Mouse (Mus musculus) liver, adult (tissue): ENCODE results near the gene Ubiad1.

Experiments used
- GATA4 ChIP-seq: IDR thresholded peaks from 2 replicates; pipeline ENCODE4 v1.6.1; 2014; ENCODE audit warnings: mild to moderate bottlenecking, low read length; ENCODE audit not compliant: insufficient replicate concordance

Ubiad1 gene

GRCm38 (mm10) chr4:148444250-148444967, at the start of gene Ubiad1:
TSS of gene Ubiad1 (minus strand) at chr4:148444771.
- TF ChIP-seq GATA4: peak; percentile 63; the same call in 1 of the 2 replicates

GRCm38 (mm10) chr4:148491448-148491847, 46.9 kb upstream of the Ubiad1 start:
- no peak for TF ChIP-seq GATA4

GRCm38 (mm10) chr4:148490502-148490901, 45.9 kb upstream of the Ubiad1 start:
- TF ChIP-seq GATA4: no peak

- TF ChIP-seq GATA4: no peak
Measured at GRCm38 (mm10) chr4:148487841-148488240, 43.3 kb upstream of the Ubiad1 start.

- no peak for TF ChIP-seq GATA4
Measured at GRCm38 (mm10) chr4:148484511-148484910, 39.9 kb upstream of the Ubiad1 start.

- no peak for TF ChIP-seq GATA4
Measured at GRCm38 (mm10) chr4:148481557-148482168, 37.1 kb upstream of the Ubiad1 start.

GRCm38 (mm10) chr4:148480245-148480644, 35.7 kb upstream of the Ubiad1 start:
- no peak for TF ChIP-seq GATA4

- no peak for TF ChIP-seq GATA4
Measured at GRCm38 (mm10) chr4:148473496-148473895, 28.9 kb upstream of the Ubiad1 start.

GRCm38 (mm10) chr4:148472436-148473174, 28.0 kb upstream of the Ubiad1 start:
- peak; percentile 88; the same call in 1 of the 2 replicates for TF ChIP-seq GATA4

- no peak for TF ChIP-seq GATA4
Measured at GRCm38 (mm10) chr4:148471363-148471806, 26.8 kb upstream of the Ubiad1 start.

- no peak for TF ChIP-seq GATA4
Measured at GRCm38 (mm10) chr4:148469487-148470252, 25.1 kb upstream of the Ubiad1 start.

GRCm38 (mm10) chr4:148468396-148468795, 23.8 kb upstream of the Ubiad1 start:
- no peak for TF ChIP-seq GATA4

GRCm38 (mm10) chr4:148466511-148467079, 22.0 kb upstream of the Ubiad1 start:
- TF ChIP-seq GATA4: no peak

- TF ChIP-seq GATA4: no peak
Measured at GRCm38 (mm10) chr4:148464869-148465268, 20.3 kb upstream of the Ubiad1 start.

- TF ChIP-seq GATA4: no peak
Measured at GRCm38 (mm10) chr4:148464301-148464700, 19.7 kb upstream of the Ubiad1 start.
